Mouse (Mus musculus) embryonic fibroblast, embryonic 13.5 days (primary cell): ENCODE results near the gene Prss40.

ENCODE experiments used
- CTCF ChIP-seq: IDR thresholded peaks from 2 replicates; pipeline ENCODE4 v1.5.1; 2011; ENCODE audit warnings: mild to moderate bottlenecking, control low read depth, low read length, moderate library complexity, borderline replicate concordance; ENCODE audit not compliant: insufficient read depth
- POLR2A ChIP-seq: IDR thresholded peaks from 2 replicates; pipeline ENCODE4 v1.6.1; 2011; ENCODE audit warnings: low read depth, mild to moderate bottlenecking, control low read depth, low read length, moderate library complexity

- TF ChIP-seq CTCF: no peak
- TF ChIP-seq POLR2A: no peak
Measured at GRCm38 (mm10) chr1:34579782-34580356, 19.1 kb upstream of the Prss40 start.
